Mouse (Mus musculus) left cerebral cortex, adult 18-20 months (tissue): Measurements from ENCODE around the gene Sptlc2. TPM values are rescaled to one million over a fixed set of nuclear protein-coding genes. Genes with fewer than 3 reads are reported as not detected.

ENCODE experiments used
- DNase-seq, 2 experiments: peaks; one replicate each; pipeline ENCODE4 v3.0.0; 2021 to 2022; ENCODE audit warnings: low spot score in 2 of 2, mixed read lengths in 1 of 2
- total RNA-seq, 2 experiments: library from RNA; stranded (reverse); gene quantifications; 2 replicates each; pipeline ENCODE4 v1.2.3; 2021

Gene Sptlc2
- total RNA-seq, 2 experiments from 2014 or later = 31.7 to 33.3 TPM

- no peak for DNase-seq
Measured at GRCm38 (mm10) chr12:87397811-87398417, 9.8 kb upstream of the Sptlc2 start.

- no peak for DNase-seq
Measured at GRCm38 (mm10) chr12:87397126-87397525, 9.0 kb upstream of the Sptlc2 start.

GRCm38 (mm10) chr12:87394316-87394715 lies 6.2 kb upstream of the Sptlc2 start:
- DNase-seq = no peak

- no peak for DNase-seq
Measured at GRCm38 (mm10) chr12:87393447-87394145, 5.4 kb upstream of the Sptlc2 start.

GRCm38 (mm10) chr12:87391355-87391754 lies 3.2 kb upstream of the Sptlc2 start:
- no peak for DNase-seq

- DNase-seq = no peak
Measured at GRCm38 (mm10) chr12:87389231-87389630, 1.1 kb upstream of the Sptlc2 start.

GRCm38 (mm10) chr12:87387171-87388121 lies 709 bp downstream of the Sptlc2 start:
- DNase-seq = peak in 1 of 2 experiments; percentile 29

GRCm38 (mm10) chr12:87385051-87385450 lies 3.1 kb downstream of the Sptlc2 start:
- no peak for DNase-seq

- no peak for DNase-seq
Measured at GRCm38 (mm10) chr12:87381380-87381682, 6.8 kb downstream of the Sptlc2 start.

- DNase-seq = no peak
Measured at GRCm38 (mm10) chr12:87380586-87381379, 7.4 kb downstream of the Sptlc2 start.

GRCm38 (mm10) chr12:87379496-87379895 lies 8.7 kb downstream of the Sptlc2 start:
- DNase-seq = no peak

GRCm38 (mm10) chr12:87374159-87374558 lies 14.0 kb downstream of the Sptlc2 start:
- no peak for DNase-seq

- DNase-seq = no peak
Measured at GRCm38 (mm10) chr12:87369319-87369718, 18.8 kb downstream of the Sptlc2 start.

GRCm38 (mm10) chr12:87368092-87368491 lies 20.1 kb downstream of the Sptlc2 start:
- no peak for DNase-seq

GRCm38 (mm10) chr12:87365676-87366075 lies 22.5 kb downstream of the Sptlc2 start:
- DNase-seq = peak in 1 of 2 experiments; percentile 9

- no peak for DNase-seq
Measured at GRCm38 (mm10) chr12:87362111-87362510, 26.0 kb downstream of the Sptlc2 start.

GRCm38 (mm10) chr12:87348029-87348428 lies 40.1 kb downstream of the Sptlc2 start:
- DNase-seq = no peak

GRCm38 (mm10) chr12:87347511-87347910 lies 40.6 kb downstream of the Sptlc2 start:
- DNase-seq = no peak

- DNase-seq = no peak
Measured at GRCm38 (mm10) chr12:87343084-87343605, 45.0 kb downstream of the Sptlc2 start.

GRCm38 (mm10) chr12:87338082-87338481 lies 50.1 kb downstream of the Sptlc2 start:
- DNase-seq = no peak

GRCm38 (mm10) chr12:87334886-87335285 lies 53.3 kb downstream of the Sptlc2 start:
- no peak for DNase-seq
